Mouse (Mus musculus) yolk sac, embryonic 10.5 days (tissue): ENCODE data around the gene Jarid2.
"Not testable (repeated sequence)": the region's sequence is repeated elsewhere in the genome, so short reads cannot be mapped to it uniquely, and the experiment has no call there.

Experiments used
- DNase-seq: peaks from one replicate; pipeline ENCODE4 v3.0.0-alpha.2; 2017; ENCODE audit warnings: low spot score

Jarid2 gene

DNA sequence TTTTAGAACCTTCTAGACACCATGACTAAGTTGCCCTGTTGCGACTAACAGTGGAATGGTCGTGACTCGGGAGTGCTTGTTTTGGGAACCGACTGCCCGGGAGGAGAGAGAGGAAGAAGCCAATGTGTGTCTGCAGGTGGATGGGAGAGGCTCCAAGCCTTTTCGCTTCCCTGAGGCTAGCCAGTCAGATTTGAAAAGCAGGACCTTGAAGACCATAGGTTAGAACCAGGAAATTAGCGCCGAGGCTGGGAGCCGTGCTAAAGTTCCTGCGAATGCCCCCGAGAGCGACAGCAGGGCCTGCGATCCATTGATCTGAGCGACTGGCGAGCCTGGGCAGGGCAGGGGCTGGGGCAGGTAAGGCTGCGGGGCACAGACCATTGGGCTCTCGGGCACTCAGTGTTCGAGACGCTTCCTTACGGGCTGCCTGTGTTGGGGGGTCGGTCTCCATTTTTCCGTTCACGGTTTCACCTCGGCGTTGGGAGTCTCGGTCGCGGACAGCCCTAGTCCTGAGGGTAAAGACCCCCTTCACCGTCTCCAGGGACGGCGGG is at the start of gene Jarid2:
Jarid2 (plus strand) TSS at position 51 of the 548 bp plus-strand sequence.
- peak; percentile 71 for DNase-seq

DNA sequence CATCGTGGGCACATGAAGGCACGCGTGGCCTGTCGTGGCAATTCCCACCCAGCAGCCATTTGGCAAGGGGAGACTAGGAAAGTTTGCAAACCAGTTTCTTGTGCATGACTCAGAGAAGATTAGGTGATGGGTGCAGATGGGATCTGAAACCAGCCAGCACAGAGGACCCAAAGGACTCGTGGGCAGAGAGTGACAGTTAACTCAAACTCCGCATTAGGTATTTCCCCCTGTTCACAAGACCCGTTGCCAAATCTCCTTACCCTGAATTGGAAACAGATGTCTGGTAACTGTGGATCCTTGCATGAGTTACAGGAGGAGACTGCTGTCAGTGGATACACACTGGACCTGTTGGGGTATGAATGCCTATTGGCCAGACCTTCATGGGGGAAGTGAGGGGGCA is 48.2 kb upstream of the Jarid2 start:
- DNase-seq: no peak

DNA sequence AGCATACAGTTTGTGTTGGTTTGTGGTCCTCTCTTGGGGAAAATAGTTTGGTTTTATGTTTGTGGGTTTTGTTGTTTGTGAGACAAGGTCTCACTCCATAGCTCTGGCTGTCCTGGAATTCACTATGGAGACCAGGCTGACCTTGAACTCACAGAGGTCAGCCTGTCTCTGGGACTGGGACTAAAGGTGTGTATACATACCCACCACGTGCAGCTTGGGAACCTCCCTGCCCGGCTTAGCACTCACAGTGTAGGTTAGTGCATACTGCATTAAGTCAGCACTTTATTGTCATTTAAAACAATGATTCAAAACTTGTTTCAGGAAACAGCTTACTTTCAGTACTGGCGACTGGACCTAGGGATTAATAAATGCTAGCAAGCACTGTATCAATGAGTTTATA is 41.1 kb upstream of the Jarid2 start:
- no peak for DNase-seq

DNA sequence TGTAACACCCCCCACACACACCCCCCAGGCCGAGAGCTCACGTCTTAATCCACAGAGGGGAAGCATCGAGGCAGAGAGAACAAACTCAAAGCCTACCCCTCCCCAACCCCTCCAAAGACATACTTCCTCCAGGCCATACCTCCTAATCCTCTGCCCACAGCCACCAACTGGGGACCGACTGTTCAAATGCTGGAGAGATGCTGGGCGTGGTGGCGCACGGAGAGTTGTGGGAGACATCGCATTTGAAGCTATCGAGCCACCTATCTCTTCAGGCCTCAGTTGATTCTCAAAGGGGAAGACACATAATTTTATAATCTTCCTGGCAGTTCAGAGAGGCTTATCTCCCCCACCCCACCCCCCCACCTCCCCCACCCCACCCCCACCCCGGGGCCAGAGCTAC is 31.6 kb upstream of the Jarid2 start:
- DNase-seq: no peak

DNA sequence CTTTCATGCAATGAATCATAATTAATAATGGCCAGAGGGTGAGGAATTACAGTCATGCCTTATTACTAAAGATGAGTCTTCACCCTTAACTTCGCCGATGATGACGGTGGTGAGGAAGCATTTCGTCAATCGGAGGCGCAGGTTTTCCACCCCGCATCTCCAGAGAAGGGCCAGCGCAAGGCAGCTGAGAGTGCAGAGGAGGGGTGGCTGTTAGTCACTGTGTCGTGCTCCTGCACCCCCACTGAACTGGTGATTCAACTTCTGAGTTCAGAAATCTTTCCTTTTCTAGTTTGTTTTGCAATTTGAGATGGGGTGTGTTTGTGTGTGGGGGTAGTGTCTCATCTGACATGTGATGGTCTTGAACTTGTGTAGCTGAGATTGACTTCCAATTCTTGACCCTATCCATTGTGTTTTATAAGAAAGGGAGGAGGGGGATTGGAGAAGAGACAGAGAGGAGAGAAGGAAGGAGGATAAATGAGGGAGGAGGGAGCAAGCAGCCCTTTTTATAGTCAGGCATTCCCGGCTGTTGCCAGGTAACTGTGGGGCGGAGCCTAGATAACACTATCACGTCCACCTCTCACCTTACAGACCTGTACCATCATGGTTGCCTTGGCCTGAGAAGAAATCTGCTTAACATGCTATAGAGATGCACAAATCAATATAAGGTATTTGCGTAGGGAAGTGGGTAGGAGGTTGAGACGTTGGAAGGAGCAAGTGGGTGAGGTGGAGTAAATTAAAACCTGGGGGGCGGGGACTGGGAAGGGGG is 25.1 kb upstream of the Jarid2 start:
- no peak for DNase-seq

DNA sequence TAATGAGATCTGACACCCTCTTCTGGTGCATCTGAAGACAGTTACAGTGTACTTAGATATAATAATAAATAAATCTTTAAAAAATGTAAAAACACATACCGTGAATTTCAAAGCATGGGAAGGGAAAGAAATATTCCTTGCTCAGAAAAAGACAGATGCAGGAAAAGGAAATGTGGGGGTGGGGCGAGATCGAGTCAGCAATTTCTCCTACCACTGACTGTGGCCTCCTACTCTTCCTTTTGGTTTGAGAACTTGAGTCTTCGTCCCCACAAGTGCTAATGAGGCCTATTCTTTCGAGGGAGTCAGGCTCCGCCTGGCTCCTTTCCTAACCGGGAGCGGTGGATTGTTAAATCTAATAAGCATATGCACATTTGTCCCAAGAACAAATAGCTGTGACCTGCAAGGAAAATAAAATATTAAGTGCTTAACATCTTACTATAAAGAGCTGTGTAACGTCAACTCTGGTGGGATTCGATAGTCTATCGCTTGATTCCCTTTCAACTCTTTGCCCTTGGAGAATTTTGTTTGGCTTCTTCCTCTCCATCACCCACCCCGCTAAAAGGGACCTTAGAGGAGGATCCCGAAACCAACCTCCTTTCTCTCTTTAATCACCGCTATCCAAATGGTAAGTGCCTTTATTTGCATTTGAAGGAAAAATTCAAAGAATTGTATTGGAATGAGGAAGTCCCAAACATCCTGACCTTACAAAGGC is 24.1 kb upstream of the Jarid2 start:
- DNase-seq: no peak

DNA sequence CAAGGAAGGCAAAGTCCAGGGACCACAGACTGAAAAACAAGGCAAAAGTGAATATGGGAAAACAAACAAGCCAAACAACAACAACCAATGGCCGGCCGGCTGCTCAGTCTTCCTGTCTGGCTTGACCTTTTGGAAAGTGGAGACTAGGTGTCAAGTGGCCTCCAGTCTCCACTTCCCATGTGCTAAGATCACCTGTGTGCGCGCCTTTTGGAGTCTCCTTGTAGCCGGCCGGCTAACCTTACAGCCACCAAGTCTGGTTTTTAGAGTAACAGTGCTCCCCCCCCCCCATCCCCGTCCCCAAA is 23.6 kb upstream of the Jarid2 start:
- DNase-seq: peak; percentile 35

DNA sequence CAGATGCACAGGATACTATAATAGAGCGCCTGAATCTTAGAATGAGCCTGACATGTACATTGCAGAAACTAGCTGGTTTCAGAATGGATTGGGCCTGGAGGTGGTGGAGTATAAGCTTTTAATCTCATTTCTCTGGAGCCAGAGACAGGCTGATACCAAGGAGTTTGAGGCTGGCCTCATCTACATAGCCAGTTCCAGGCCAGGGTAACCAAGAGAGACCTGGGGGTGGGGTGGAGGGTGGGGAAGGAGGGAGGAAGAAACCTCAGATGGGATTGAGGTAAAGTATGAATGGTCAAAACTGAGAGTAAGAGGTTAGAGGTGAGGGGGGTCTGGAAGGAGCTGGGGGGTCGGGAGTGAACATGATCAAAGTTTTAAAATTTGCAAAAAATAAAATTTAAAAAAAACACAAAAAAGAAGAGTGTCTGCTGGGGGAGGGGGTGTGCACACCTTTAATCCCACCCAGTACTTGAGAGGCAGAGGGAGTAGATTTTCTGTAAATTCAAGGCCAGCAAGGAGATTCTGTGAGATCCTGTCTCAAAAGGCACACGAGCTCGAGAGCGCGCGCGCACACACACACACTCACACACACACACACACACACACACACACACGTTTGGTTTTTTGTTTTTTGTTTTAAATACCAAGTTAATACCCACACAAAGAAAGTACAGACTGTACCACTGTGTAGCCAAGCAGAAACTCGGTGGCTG is 22.9 kb upstream of the Jarid2 start:
- no peak for DNase-seq

DNA sequence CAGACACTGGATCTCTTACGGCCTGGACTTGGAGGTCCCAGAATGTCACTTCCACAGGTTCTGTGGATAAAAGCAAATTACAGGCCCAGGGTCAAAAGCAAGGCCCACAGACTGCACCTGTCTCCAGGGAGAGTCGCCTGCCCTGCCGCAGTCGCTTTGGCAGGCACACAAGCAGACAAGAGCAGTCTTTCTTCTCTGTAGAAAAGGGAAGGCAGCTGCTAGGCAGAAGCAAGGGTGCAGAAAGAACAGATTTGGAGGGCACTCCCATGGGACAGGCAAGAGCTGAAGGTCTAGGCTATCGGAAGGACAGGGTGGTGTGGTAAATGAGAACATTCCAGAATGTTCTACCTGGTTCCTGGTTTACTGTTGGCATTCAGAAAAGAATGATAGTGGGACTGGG is 22.1 kb upstream of the Jarid2 start:
- DNase-seq: no peak

DNA sequence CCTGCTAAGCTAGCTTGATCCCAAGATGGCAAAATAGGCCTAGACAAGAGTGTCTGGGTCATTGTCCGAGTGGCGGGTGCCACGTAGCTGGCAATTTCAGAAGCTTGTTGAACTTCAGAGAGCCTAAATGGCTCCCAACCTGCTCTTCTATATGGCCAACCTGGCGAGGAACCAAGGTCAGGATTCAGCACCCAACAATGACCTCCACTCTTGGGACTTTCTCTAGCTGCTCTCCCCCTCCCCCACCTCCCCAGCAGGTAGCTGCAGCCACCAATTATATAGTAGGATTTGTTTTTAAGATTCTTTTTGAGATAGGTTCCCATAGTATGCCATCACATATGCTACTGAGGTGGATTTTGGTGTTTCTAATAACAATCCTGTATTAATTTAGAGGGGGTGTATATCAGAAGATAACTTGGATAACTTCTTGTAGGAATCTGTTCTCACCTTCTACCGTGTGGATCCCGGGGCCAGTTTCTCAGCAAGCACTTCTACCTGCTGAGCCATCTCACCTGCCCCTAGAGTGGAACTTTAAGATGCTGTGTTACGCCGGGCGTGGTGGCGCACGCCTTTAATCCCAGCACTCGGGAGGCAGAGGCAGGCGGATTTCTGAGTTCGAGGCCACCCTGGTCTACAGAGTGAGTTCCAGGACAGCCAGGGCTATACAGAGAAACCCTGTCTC is 20.8 kb upstream of the Jarid2 start:
- DNase-seq: no peak

DNA sequence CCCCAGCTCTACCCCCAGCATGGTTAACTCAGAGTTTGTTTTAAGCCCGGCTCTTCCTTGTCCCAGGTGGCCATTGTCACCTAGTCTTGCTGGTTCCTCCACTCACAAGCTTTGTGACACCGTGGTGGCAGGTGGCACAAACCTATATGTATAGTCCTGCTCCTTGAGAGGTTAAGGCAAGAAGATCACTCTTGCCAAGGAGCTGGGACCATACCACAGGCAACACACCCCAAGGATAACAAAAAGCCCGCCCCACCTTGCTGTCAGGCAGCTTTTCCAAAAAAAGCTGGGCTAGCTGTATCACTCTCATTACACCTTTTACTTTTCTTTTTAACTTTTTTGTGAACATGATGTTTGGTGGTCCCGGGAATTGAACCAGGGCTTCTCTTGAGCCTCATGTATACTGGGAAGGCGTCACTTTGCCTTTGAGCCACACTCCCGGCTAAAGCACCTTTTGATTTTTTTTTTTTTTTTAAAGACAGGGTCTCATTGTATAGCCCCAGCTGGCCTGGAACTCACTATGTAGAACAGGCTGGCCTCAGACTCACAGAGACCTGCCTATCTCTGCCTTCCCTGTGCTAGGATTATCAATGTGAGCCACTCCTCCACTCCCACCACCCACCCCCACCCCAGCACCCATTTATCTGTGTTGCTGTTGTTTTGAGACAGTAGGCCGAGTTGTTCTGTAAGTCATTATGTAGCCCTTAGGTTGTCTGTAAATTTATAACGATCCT is 19.4 kb upstream of the Jarid2 start:
- DNase-seq: peak; percentile 30

DNA sequence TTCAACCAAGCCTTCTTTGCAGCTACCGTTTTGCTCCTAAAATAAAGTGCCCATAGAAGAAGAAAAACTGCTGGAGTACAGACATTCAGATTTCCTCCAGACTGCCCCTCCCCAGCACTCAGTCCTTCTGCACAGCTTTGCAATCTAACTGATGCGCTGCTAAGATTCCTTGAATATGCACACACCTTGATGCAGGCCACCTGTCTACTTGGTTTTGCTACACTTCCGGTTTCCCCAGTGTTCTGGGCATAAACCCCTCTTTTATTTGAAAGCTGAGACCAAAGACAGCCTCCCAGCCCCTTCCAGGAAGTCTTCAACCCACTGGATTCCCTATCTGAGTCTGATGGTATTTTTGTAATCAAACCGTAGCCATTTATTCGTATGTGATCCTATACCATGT is 18.2 kb upstream of the Jarid2 start:
- DNase-seq: no peak

DNA sequence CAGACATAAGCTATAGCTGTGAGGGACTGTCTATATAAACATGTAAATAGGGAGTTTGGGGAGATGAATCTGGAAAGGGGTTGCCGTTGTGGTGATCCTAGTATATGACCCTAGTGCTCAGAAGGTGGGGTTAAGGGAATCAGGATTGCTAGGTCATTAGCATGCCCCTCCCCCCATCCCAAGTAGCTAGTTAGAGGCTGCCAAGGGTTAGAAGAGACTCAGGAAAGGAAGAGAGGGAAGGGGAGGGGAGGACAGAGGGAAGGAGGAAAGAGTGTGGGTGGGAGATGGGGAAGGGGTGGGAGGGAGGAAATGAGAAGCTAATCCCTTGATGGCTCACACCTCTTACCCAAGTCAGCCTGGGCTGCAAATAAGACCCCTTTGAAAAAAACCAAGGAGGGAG is 17.4 kb upstream of the Jarid2 start:
- no peak for DNase-seq

DNA sequence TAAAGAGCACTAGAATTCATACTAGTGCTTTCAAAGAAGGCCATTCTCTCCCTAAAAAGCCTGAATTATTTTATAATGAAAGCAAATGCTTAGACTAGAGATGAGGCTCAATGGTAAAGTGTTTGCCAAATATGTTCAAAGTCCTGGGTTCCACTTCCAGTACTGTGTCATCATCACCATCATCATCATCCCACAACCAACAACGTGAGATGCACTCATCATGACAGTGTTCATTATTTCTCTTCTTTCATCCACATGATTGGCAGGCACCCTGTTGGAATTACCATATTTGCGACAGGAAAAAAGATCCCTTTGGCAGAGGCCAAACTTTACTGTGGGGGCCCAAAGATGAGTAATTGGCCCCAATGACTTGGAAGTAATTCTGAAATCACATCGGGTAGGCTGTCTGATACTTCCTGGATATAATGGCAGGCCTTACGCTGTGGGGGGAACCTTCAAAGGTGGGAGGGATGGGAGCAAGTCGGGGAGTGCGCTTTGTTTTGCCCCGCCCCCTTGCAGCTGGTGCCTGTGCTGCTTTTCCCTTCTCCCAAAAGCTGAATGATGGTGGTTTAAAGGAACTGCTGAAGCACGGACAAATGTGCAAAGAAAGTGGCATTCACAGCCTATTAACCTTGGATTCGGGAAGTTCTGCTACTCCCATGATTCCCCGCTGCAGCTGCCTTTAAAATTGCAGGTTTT is 13.9 kb upstream of the Jarid2 start:
- DNase-seq: no peak

DNA sequence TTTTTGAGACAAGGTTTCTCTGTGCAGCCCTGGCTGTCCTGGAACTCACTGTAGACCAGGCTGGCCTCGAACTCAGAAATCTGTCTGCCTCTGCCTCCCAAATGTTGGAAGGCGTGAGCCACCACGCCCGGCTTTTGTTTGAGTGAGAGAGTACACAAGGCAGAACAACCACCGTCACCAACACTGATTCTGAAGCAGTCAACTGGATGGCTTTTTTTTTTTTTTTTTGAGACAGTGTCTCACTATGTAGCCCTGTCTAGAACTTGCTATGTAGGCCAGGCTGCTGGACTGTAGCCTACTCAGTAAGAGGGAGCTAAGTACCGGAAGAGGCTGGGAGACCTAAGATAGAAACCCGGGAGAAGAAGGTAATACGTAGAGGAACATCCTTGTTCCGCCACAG is 11.4 kb upstream of the Jarid2 start:
- DNase-seq: no peak

DNA sequence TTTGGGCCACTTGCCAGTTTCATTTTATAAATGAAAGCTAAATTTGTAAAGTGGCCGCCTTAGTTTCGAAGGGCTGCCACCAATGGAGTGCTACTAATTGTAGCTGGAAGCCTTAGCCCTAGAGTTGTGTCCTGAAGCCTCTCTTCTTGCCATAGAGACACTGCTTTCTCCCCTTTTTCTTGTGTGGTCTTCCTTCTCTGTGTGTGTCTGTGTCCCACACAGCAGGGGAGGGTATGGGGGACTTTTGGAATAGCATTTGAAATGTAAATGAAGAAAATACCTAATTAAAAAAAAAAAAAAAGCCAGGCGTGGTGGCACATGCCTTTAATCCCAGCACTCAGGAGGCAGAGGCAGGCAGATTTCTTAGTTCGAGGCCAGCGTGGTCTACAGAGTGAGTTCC is 10.8 kb upstream of the Jarid2 start:
- not testable (repeated sequence) for DNase-seq

DNA sequence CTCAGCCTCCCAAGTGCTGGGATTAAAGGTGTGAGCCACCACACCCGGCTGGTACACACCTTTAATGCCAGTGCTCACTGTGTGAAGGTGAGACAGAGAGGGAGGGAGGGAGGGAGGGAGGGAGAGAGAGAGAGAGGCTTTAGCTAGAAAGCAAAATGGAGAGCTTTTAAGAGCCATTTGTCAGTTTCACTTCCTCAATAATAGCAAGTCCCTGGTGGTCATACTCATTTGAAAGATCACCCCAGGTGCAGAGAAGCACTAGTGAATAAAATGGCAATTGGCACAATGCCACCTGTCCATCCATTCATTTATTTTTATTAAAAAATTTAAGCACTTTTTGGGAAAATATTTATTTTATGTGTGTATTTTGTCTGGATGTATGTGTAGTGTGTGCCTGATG is 9.2 kb upstream of the Jarid2 start:
- no peak for DNase-seq

DNA sequence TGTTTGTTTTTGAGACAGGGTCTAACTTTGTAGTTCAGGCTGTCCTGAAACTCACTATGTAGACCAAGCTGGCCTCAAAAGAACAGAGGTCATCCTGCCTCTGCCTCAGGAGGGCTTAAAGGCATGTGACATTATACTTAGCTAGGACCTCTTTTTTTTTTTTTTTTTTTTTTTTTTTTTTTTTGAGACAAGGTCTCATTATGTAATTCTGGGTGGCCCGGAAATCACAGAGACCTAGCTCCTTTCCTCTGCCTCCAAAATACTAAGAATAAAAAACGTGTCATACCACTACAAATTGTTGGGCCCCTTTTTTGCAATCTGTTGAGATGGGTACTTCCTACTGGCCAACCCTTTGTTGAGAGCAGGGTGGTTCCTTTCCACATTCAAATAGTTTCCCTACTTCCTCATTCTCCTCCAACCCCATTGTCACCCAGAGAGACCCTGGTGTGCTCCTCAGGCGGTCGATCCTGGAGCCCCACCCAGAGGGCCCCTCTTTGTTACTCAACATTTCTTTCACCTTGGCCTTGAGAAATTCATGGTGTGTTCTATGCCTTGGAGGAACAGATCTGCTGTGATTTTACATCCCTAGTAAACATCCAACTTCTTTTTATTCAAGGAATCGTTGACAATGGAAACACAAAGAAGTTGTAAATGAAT is 7.3 kb upstream of the Jarid2 start:
- no peak for DNase-seq

DNA sequence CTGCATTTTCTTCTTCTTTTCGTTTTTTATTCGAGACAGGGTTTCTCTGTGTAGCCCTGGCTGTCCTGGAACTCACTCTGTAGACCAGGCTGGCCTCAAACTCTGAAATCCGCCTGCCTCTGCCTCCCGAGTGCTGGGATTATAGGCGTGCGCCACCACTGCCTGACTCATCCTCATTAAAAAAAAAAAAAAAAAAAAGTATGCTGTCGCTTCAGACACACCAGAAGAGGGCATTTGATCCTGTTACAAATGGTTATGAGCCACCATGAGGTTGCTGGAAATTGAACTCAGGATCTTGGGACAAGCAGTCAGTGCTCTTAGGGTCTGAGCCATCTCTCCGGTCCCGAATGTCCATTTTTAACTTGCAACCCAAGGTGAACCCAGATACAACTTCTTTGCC is 5.8 kb upstream of the Jarid2 start:
- DNase-seq: not testable (repeated sequence)

DNA sequence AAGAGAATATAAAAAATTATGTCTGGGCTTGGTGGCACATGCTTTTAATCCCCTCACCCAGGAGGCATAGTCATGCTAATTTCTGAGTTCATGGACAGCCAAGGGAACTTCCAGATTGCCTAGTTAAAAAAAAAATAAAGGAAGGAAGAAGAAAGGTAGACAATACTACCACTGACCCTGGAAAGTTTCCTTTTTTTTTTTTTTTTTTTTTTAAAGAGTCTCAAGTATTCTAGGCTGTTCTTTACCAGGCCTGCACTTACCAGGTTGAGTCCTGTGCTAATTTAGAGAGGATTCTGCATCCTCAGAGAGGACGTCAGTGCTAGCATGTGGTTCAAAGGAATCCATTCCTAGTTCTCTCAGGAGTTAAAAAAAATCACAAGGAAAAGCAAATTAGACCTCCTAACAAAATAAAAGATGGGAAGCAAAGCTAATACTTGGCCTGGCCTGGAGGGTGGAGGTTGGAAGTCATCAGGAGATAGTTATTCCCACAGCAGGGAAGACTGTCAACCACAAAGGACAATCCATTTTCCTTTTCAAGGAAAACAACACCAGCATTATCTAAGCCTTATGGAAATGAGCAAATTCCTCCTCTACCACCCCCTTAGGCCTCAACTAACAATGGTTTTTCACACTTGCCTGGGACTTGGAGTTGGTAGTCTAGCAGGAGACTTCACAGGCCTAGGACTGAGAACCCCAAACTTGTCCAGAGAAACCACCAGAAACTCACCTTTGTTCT is 961 bp upstream of the Jarid2 start:
- no peak for DNase-seq
